Mouse (Mus musculus): Measurements from ENCODE around the gene Shisa9.
"Not testable (repeated sequence)": the region's sequence is repeated elsewhere in the genome, so short reads cannot be mapped to it uniquely, and the experiment has no call there.

Shisa9 gene

GRCm38 (mm10) chr16:11983616-11984270, at the start of gene Shisa9:
Gene Shisa9 (plus strand): TSS chr16:11984113.
- no peak for DNase-seq

GRCm38 (mm10) chr16:11940477-11940876, 43.4 kb upstream of the Shisa9 start:
- DNase-seq: peak; percentile 39

GRCm38 (mm10) chr16:11960691-11961090, 23.2 kb upstream of the Shisa9 start:
- no peak for DNase-seq

- DNase-seq: no peak
Measured at GRCm38 (mm10) chr16:11966041-11966440, 17.9 kb upstream of the Shisa9 start.

GRCm38 (mm10) chr16:11966810-11967209, 17.1 kb upstream of the Shisa9 start:
- not testable (repeated sequence) for DNase-seq

GRCm38 (mm10) chr16:11967579-11967978, 16.3 kb upstream of the Shisa9 start:
- DNase-seq: no peak

GRCm38 (mm10) chr16:11973707-11974106, 10.2 kb upstream of the Shisa9 start:
- DNase-seq: no peak

- DNase-seq: no peak
Measured at GRCm38 (mm10) chr16:11976737-11977136, 7.2 kb upstream of the Shisa9 start.

GRCm38 (mm10) chr16:11980764-11981163, 3.1 kb upstream of the Shisa9 start:
- DNase-seq: no peak

- no peak for DNase-seq
Measured at GRCm38 (mm10) chr16:11983106-11983615, 752 bp upstream of the Shisa9 start.

- DNase-seq: no peak
Measured at GRCm38 (mm10) chr16:11984271-11984791, 418 bp downstream of the Shisa9 start.

- DNase-seq: no peak
Measured at GRCm38 (mm10) chr16:11987056-11987455, 3.1 kb downstream of the Shisa9 start.

- DNase-seq: no peak
Measured at GRCm38 (mm10) chr16:12005177-12005576, 21.3 kb downstream of the Shisa9 start.

GRCm38 (mm10) chr16:12010136-12010535, 26.2 kb downstream of the Shisa9 start:
- DNase-seq: no peak

- no peak for DNase-seq
Measured at GRCm38 (mm10) chr16:12012747-12013146, 28.8 kb downstream of the Shisa9 start.

GRCm38 (mm10) chr16:12014523-12014922, 30.6 kb downstream of the Shisa9 start:
- DNase-seq: no peak

GRCm38 (mm10) chr16:12017921-12018618, 34.2 kb downstream of the Shisa9 start:
- no peak for DNase-seq

GRCm38 (mm10) chr16:12020103-12020755, 36.3 kb downstream of the Shisa9 start:
- no peak for DNase-seq

- no peak for DNase-seq
Measured at GRCm38 (mm10) chr16:12032441-12032840, 48.5 kb downstream of the Shisa9 start.

- DNase-seq: no peak
Measured at GRCm38 (mm10) chr16:12034868-12035267, 51.0 kb downstream of the Shisa9 start.

- DNase-seq: no peak
Measured at GRCm38 (mm10) chr16:12035626-12036025, 51.7 kb downstream of the Shisa9 start.

- DNase-seq: no peak
Measured at GRCm38 (mm10) chr16:12040935-12041334, 57.0 kb downstream of the Shisa9 start.

- DNase-seq: no peak
Measured at GRCm38 (mm10) chr16:12052051-12052450, 68.1 kb downstream of the Shisa9 start.

- DNase-seq: no peak
Measured at GRCm38 (mm10) chr16:12072573-12072972, 88.7 kb downstream of the Shisa9 start.
